Mouse (Mus musculus) forebrain, embryonic 15.5 days (tissue): ENCODE data around the gene Klhl5. TPM values are rescaled to one million over a fixed set of nuclear protein-coding genes. Genes with fewer than 3 reads are reported as not detected.

Source experiments
- polyA plus RNA-seq: library from polyadenylated mRNA; unstranded; fragments of >200 nt; fragmentation: Nextera tagmentation; extraction: Ambion mirVana; gene quantifications from 2 replicates; pipeline ENCODE4 v1.2.1, GENCODE M21; 2015

The Klhl5 gene
- polyA plus RNA-seq, 1 experiment from 2014 or later, result 60.4 TPM

Other genes with a start within 250 kb of the Klhl5 start
- gene Tlr1, start 174.0 kb upstream of the Klhl5 start, polyA plus RNA-seq, result 0.19 and 0.50 TPM in 2 replicates
- 0.31 and 0.46 TPM in 2 replicates for gene Tlr6, start 147.4 kb upstream of the Klhl5 start, polyA plus RNA-seq
- 5.5 and 7.5 TPM in 2 replicates for gene Fam114a1, start 137.5 kb upstream of the Klhl5 start, polyA plus RNA-seq
- 0.11 and 0.13 TPM in 2 replicates for gene Tmem156, start 15.4 kb upstream of the Klhl5 start, polyA plus RNA-seq
- 10.4 and 12.0 TPM in 2 replicates for gene Wdr19, start 92.2 kb downstream of the Klhl5 start, polyA plus RNA-seq
- 44.2 and 46.5 TPM in 2 replicates for gene Rfc1, start 228.1 kb downstream of the Klhl5 start, polyA plus RNA-seq
- 0.08 TPM in 1 of 2 replicates, not detected in the other for gene Klb, start 240.8 kb downstream of the Klhl5 start, polyA plus RNA-seq